Mouse (Mus musculus): Measurements from ENCODE around the gene Emsy. TPM values are rescaled to one million over a fixed set of nuclear protein-coding genes. Genes with fewer than 3 reads are reported as not detected.

Emsy gene
- total and polyA plus RNA-seq, 2 experiments from 2014 or later = 25.8 to 43.0 TPM

- 64% methylated on average over 4 of the region's 4 CpGs for WGBS
- Histone ChIP-seq H3K4me3 (ENCODE audit: low read depth, low read length) (no peak overlapping the region), H3K4me2 (ENCODE audit: low read depth, low read length, poor library complexity, severe bottlenecking) (no peak overlapping the region), H3K9me3 (ENCODE audit: low read length) (no peaks in the 10 kb centered on the region), H3K27ac (ENCODE audit: low read depth, low read length) (no peak overlapping the region), H3K9ac (replicated peaks; ENCODE audit: low read length, poor library complexity, severe bottlenecking) (no peak overlapping the region), H3K36me3 (ENCODE audit: insufficient read depth, low read length) (no peaks in the 10 kb centered on the region), H3K27me3 (ENCODE audit: insufficient read depth, low read length) (no peaks in the 10 kb centered on the region), H3K4me1 (ENCODE audit: insufficient read depth, low read length) (no peaks in the 10 kb centered on the region)
- no peak for DNase-seq (ENCODE audit: low spot score)
- TF ChIP-seq CTCF (IDR thresholded peaks at IDR 0.05) = no peak
- ATAC-seq (ENCODE audit: low FRiP score) = no peak
Observed at GRCm38 (mm10) chr7:98674344-98674743, 17.8 kb upstream of the Emsy start.

DNA sequence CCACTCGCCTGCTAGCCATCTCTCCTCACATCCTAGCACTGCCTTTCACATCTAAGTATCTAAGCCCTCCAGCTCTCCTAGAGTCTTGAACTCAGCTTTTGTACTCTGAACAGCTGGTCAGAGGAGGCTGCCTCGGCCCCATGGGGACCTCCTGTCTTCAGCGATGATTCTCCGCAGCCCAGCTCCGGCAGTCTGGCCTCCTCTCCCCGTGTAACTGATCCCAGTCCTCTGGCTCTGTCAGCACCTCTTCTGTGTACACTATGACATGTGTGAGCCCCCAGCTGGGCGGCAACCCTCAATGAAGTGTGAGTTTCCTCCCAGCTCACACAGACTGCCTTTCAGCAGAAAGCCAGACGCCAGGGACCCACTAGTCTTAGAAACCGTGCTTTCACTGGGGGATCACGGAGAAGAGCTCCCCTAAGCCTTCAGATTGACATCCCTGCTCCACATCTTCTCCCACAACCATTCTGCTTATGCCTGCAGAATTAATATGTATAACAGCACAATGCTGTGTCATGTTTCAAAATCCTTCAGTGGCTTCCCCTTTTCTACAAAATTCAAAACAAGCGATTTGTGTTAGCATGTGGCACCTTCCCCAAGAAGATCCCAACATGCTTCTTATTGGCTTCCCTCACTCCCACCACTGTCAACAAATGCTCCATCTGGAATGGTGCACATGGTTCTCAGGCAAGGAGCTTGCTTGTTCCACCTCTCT, 15.8 kb upstream of the Emsy start:
- TF ChIP-seq CTCF (IDR thresholded peaks at IDR 0.05) = no peak
- no peaks in the 10 kb centered on the region for H3K9me3 ChIP-seq (ENCODE audit: low read length)
- H3K4me2 ChIP-seq (ENCODE audit: low read depth, low read length, poor library complexity, severe bottlenecking) = no peak overlapping the region
- no peaks in the 10 kb centered on the region for H3K27me3 ChIP-seq (ENCODE audit: insufficient read depth, low read length)
- no peaks in the 10 kb centered on the region for H3K4me1 ChIP-seq (ENCODE audit: insufficient read depth, low read length)
- no peaks in the 10 kb centered on the region for H3K36me3 ChIP-seq (ENCODE audit: insufficient read depth, low read length)
- H3K27ac ChIP-seq (ENCODE audit: low read depth, low read length) = no peak overlapping the region
- peak; percentile 12 for DNase-seq (ENCODE audit: low spot score)
- 57% methylated on average over 11 of the region's 11 CpGs for WGBS
- H3K9ac ChIP-seq (replicated peaks; ENCODE audit: low read length, poor library complexity, severe bottlenecking) = no peak overlapping the region
- ATAC-seq (ENCODE audit: low FRiP score) = no peak
- H3K4me3 ChIP-seq (ENCODE audit: low read depth, low read length) = no peak overlapping the region

GRCm38 (mm10) chr7:98671416-98671815, 14.8 kb upstream of the Emsy start:
- H3K4me2 ChIP-seq (ENCODE audit: low read depth, low read length, poor library complexity, severe bottlenecking) = no peak overlapping the region
- H3K27ac ChIP-seq (ENCODE audit: low read depth, low read length) = no peak overlapping the region
- 83% methylated on average over 9 of the region's 9 CpGs for WGBS
- H3K36me3 ChIP-seq (ENCODE audit: insufficient read depth, low read length) = no peaks in the 10 kb centered on the region
- ATAC-seq (ENCODE audit: low FRiP score) (no peak), DNase-seq (ENCODE audit: low spot score) (no peak)
- TF ChIP-seq CTCF (IDR thresholded peaks at IDR 0.05) = no peak
- H3K9me3 ChIP-seq (ENCODE audit: low read length) = no peaks in the 10 kb centered on the region
- H3K9ac ChIP-seq (replicated peaks; ENCODE audit: low read length, poor library complexity, severe bottlenecking) = no peak overlapping the region
- no peaks in the 10 kb centered on the region for H3K27me3 ChIP-seq (ENCODE audit: insufficient read depth, low read length)
- H3K4me3 ChIP-seq (ENCODE audit: low read depth, low read length) = no peak overlapping the region
- H3K4me1 ChIP-seq (ENCODE audit: insufficient read depth, low read length) = no peaks in the 10 kb centered on the region

DNA sequence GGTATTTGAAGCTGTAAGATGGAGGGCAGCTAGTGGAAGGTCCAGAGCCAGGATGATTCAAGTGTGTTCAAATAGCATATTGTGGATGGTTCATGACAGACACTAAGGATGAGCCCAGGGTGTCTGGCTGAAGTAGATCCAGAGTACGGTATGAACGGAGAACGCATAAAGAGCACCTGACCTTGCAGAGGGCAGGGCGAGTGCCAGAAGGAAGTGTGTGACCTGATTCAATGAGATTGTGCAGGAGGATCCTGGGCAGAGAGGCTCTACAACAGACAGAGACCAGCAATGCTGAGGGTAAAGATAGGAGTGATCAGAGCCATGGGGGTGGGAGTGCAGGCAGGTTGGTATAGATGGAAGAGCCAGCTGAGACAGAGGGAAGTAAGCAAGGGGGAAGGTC, 14.2 kb upstream of the Emsy start:
- Histone ChIP-seq H3K9me3 (ENCODE audit: low read length) (no peaks in the 10 kb centered on the region), H3K9ac (replicated peaks; ENCODE audit: low read length, poor library complexity, severe bottlenecking) (no peak overlapping the region), H3K27ac (ENCODE audit: low read depth, low read length) (no peak overlapping the region), H3K36me3 (ENCODE audit: insufficient read depth, low read length) (no peaks in the 10 kb centered on the region), H3K4me2 (ENCODE audit: low read depth, low read length, poor library complexity, severe bottlenecking) (no peak overlapping the region), H3K27me3 (ENCODE audit: insufficient read depth, low read length) (no peaks in the 10 kb centered on the region), H3K4me1 (ENCODE audit: insufficient read depth, low read length) (no peaks in the 10 kb centered on the region), H3K4me3 (ENCODE audit: low read depth, low read length) (no peak overlapping the region)
- ATAC-seq (ENCODE audit: low FRiP score) (no peak), DNase-seq (ENCODE audit: low spot score) (no peak)
- TF ChIP-seq CTCF (IDR thresholded peaks at IDR 0.05) = no peak
- WGBS = 92% methylated on average over 4 of the region's 4 CpGs

- Histone ChIP-seq H3K9ac (replicated peaks; ENCODE audit: low read length, poor library complexity, severe bottlenecking) (no peak overlapping the region), H3K27ac (ENCODE audit: low read depth, low read length) (no peak overlapping the region), H3K36me3 (ENCODE audit: insufficient read depth, low read length) (no peaks in the 10 kb centered on the region), H3K9me3 (ENCODE audit: low read length) (no peaks in the 10 kb centered on the region), H3K4me3 (ENCODE audit: low read depth, low read length) (no peak overlapping the region), H3K4me1 (ENCODE audit: insufficient read depth, low read length) (no peaks in the 10 kb centered on the region), H3K27me3 (ENCODE audit: insufficient read depth, low read length) (no peaks in the 10 kb centered on the region), H3K4me2 (ENCODE audit: low read depth, low read length, poor library complexity, severe bottlenecking) (no peak overlapping the region)
- WGBS = 65% methylated on average over 6 of the region's 6 CpGs
- no peak for TF ChIP-seq CTCF (IDR thresholded peaks at IDR 0.05)
- ATAC-seq (ENCODE audit: low FRiP score) (no peak), DNase-seq (ENCODE audit: low spot score) (no peak)
Observed at GRCm38 (mm10) chr7:98667956-98668746, 11.6 kb upstream of the Emsy start.

DNA sequence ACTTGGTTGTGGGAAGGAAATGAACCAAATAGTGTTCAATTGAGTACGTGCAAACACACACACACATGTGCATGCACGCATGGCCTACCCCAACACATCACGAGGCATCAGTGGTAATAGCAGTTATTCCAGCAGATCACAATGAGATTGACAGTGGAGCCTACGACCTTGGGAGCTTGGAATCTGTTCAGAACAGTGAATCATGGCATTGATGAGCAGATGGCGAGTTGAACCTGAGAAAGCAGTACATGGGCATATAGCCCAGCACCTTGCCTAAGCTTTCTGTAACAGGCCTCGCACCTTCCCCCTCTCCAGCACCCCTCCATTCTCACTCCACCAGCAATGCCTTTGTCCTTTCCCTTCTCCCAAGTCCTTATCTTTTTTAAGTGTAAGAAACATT, 9.1 kb upstream of the Emsy start:
- Histone ChIP-seq H3K4me3 (ENCODE audit: low read depth, low read length) (no peak overlapping the region), H3K4me2 (ENCODE audit: low read depth, low read length, poor library complexity, severe bottlenecking) (no peak overlapping the region), H3K27ac (ENCODE audit: low read depth, low read length) (no peak overlapping the region), H3K27me3 (ENCODE audit: insufficient read depth, low read length) (no peaks in the 10 kb centered on the region), H3K4me1 (ENCODE audit: insufficient read depth, low read length) (no peaks in the 10 kb centered on the region), H3K36me3 (ENCODE audit: insufficient read depth, low read length) (no peaks in the 10 kb centered on the region), H3K9me3 (ENCODE audit: low read length) (no peaks in the 10 kb centered on the region), H3K9ac (replicated peaks; ENCODE audit: low read length, poor library complexity, severe bottlenecking) (no peak overlapping the region)
- no peak for ATAC-seq (ENCODE audit: low FRiP score)
- no peak for TF ChIP-seq CTCF (IDR thresholded peaks at IDR 0.05)
- DNase-seq (ENCODE audit: low spot score) = no peak
- 80% methylated on average over 6 of the region's 6 CpGs for WGBS
